Mouse (Mus musculus) embryo, embryonic 11 days (tissue): Measurements from ENCODE around the gene Xlr5b.
"Not testable (repeated sequence)": the region's sequence is repeated elsewhere in the genome, so short reads cannot be mapped to it uniquely, and the experiment has no call there.

Experiments used
- DNase-seq: peaks from one replicate; pipeline ENCODE4 v3.0.0-alpha.2; 2015

Gene Xlr5b

DNA sequence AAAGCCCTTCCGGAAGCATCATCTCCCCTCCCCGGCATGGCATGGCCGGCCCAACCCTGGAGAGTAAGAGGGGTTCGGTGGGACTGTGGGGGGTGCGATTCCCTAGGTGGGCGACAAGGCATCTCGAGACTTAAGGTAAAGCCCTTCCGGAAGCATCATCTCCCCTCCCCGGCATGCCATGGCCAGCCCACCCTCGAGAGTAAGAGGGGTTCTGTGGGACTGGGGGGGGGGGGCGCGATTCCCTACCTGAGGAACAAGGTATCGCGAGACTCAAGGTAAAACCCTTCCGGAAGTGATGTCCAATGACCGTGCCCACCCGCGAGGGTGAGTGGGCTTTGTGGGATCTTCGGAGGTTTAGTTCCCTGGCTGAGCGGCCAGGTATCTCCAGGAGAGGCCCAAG is at the start of gene Xlr5b:
Gene Xlr5b, plus strand, starts transcription at position 301 of the 400 bp plus-strand sequence.
- not testable (repeated sequence) for DNase-seq

DNA sequence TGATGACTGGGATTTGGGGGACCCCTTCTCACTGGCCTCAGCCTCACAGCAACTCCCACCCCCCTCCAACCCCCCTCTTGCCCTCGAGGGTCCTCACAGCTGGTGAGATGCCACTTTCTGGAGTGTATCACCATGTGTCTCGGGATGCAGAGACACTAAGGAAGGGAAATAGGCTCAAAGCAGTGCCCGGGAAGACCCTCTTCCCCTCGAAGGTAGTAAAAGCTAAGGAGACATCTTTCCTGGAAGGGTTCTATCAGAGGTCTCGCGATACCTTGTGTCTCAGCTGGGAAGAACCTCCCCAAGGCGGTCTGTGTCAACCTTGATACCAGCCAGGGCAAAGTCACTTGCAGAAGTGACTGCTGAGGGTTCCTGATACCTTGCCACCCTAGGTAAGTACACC is 31.8 kb upstream of the Xlr5b start, which contains the start of gene Gm14685:
Gene Gm14685, plus strand, starts transcription at position 301 of the 400 bp plus-strand sequence.
- not testable (repeated sequence) for DNase-seq

DNA sequence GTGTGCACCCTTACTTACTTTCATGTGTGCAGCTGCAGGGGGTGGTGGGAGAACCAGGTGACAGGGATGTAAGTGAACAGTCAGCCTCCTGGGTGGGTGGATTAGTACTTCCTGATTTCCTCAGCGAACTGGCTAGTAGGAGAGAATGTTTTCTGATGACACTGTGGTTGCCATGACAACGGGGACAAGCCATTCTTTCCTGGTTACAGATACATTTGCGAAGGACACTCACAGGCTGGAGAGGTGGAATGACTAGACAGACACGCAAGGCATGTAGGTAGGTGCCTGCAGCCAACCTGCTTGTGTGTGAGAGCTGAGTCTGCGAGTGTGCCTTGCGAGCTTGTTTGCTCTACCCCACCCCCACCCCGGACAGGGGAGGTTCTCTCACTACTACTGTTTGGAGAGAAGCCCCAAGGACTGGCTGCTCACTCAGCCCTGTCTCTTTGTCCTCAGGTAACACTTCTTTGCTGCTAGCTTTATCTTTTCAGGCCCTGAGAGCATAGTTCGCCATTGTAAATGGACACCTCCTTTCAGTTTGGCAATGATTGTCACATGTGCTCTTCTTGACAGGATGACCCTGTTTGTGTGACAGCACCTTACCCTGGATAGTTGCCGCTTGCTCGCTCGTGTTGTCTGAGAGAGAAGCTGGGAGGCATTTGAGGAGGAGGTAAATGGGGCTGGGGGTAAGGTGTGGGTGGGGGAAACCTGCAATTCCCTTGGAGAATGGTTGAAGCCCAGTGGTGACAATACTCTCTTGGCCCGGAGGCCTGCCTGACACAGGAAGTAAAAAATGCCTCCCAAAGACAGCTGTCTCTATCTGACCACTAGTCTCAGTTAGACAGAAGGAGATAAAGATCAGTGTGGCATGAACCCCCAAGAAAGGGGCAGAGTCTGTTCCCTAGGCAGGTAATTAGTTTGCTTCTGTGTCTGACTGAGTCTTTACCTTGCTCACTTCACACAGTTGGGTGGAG is 25.5 kb upstream of the Xlr5b start:
- not testable (repeated sequence) for DNase-seq

DNA sequence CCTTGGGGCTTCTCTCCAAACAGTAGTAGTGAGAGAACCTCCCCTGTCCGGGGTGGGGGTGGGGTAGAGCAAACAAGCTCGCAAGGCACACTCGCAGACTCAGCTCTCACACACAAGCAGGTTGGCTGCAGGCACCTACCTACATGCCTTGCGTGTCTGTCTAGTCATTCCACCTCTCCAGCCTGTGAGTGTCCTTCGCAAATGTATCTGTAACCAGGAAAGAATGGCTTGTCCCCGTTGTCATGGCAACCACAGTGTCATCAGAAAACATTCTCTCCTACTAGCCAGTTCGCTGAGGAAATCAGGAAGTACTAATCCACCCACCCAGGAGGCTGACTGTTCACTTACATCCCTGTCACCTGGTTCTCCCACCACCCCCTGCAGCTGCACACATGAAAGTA is 5.4 kb upstream of the Xlr5b start:
- DNase-seq = not testable (repeated sequence)

DNA sequence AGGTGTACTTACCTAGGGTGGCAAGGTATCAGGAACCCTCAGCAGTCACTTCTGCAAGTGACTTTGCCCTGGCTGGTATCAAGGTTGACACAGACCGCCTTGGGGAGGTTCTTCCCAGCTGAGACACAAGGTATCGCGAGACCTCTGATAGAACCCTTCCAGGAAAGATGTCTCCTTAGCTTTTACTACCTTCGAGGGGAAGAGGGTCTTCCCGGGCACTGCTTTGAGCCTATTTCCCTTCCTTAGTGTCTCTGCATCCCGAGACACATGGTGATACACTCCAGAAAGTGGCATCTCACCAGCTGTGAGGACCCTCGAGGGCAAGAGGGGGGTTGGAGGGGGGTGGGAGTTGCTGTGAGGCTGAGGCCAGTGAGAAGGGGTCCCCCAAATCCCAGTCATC is 754 bp downstream of the Xlr5b start, which contains the start of gene DXBay18:
Gene DXBay18, minus strand, starts transcription at position 101 of the 400 bp plus-strand sequence.
- not testable (repeated sequence) for DNase-seq

DNA sequence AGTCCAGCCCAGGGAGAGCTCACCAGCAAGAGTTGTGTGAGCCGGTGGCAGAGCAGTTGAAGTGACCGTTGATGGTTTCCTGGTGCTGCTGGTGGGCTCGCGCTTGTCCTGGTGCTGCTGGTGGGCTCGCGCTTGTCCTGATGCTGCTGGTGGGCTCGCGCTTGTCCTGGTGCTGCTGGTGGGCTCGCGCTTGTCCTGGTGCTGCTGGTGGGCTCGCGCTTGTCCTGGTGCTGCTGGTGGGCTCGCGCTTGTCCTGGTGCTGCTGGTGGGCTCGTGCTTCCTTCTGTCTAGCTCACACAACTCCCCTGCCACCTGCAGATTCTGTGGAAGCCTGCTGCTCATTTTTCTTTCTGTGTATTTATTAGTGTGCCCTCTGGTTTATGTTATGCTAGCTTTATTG is 28.3 kb downstream of the Xlr5b start, which contains the start of gene Spin2d:
Gene Spin2d, minus strand, starts transcription at position 101 of the 400 bp plus-strand sequence.
- DNase-seq = not testable (repeated sequence)

DNA sequence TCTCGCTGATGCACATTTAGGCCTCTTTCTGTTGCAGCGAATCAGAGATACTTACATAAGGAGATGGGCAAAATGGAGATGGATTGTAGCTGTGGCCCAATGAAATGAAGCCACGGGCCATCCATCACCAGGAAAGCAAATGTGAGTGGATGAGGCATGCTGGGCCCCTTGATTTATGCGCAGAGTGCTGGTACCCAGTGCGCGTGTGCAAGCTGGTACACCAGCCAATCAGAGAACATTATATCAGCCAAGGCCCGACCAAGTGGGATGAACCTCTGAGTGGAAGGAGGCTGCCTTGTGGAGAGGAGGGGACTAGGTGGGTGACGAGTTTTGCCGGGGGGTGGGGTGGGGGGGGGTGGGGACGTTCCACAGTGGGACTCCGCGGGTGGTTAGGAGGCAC is 43.3 kb downstream of the Xlr5b start, which contains the start of gene Xlr3b:
Gene Xlr3b, plus strand, starts transcription at position 274 of the 400 bp plus-strand sequence.
- DNase-seq = peak; percentile 0
